Comparison of ENCODE assay signal across 21 mouse cellular contexts in genomic region chr11:106061311-106061710, GRCm38 (mm10). TPM values are rescaled to one million over a fixed set of nuclear protein-coding genes. Genes with fewer than 3 reads are reported as not detected.
DNase-seq lines count a peak whose midpoint lies in the region; ATAC-seq and TF ChIP-seq lines count a peak whose summit lies in the region.
"Had no signal": no experiment of that assay in that cellular context is flagged by ENCODE, and none has a peak within 500 bp of the region (broad histone marks: within the 10 kb centered on the region; RNA-seq: fewer than 3 reads in every experiment).

No protein-coding gene starts in this region.

- no peaks in the 10 kb centered on the region for H3K9me3 ChIP-seq in embryonic facial prominence, embryonic 13.5 days
- no peaks in the 10 kb centered on the region for H3K9me3 ChIP-seq in embryonic facial prominence, embryonic 10.5 days
- H3K9me3 ChIP-seq in forebrain, embryonic 15.5 days = no peaks in the 10 kb centered on the region
- H3K9me3 ChIP-seq: embryonic facial prominence, embryonic 15.5 days; forebrain, embryonic 13.5 days; G1E had no signal

- TF ChIP-seq CTCF in embryonic fibroblast, embryonic 13.5 days (IDR thresholded peaks at IDR 0.05; ENCODE audit: borderline replicate concordance, insufficient read depth, low read length) = no peak

- H3K4me3 ChIP-seq in embryonic facial prominence, embryonic 13.5 days = no peak overlapping the region
- H3K4me3 ChIP-seq in embryonic facial prominence, embryonic 10.5 days = no peak overlapping the region
- no peak overlapping the region for H3K4me3 ChIP-seq in embryonic fibroblast, embryonic 13.5 days (ENCODE audit: insufficient read depth, low read length)
- H3K4me3 ChIP-seq in forebrain, embryonic 15.5 days = no peak overlapping the region
- H3K4me3 ChIP-seq: embryonic facial prominence, embryonic 15.5 days; forebrain, embryonic 13.5 days had no signal

- H3K9ac ChIP-seq in embryonic facial prominence, embryonic 13.5 days = no peak overlapping the region
- H3K9ac ChIP-seq in forebrain, embryonic 15.5 days (replicated peaks) = no peak overlapping the region
- H3K9ac ChIP-seq: embryonic facial prominence, embryonic 15.5 days; forebrain, embryonic 13.5 days had no signal

- H3K4me1 ChIP-seq in embryonic facial prominence, embryonic 13.5 days = no peaks in the 10 kb centered on the region
- H3K4me1 ChIP-seq in embryonic facial prominence, embryonic 10.5 days = no peaks in the 10 kb centered on the region
- no peaks in the 10 kb centered on the region for H3K4me1 ChIP-seq in embryonic fibroblast, embryonic 13.5 days (ENCODE audit: control insufficient read depth, insufficient read depth, low read length)
- H3K4me1 ChIP-seq in forebrain, embryonic 15.5 days = peaks cover 1% of the 10 kb centered on the region
- H3K4me1 ChIP-seq: embryonic facial prominence, embryonic 15.5 days had no signal

- no peak for DNase-seq in embryonic facial prominence, embryonic 10.5 days (ENCODE audit: low spot score)
- peak; percentile 85 for DNase-seq in NIH3T3 (ENCODE audit: low read depth)
- no peak for DNase-seq in cerebellum, postnatal 36 days
- DNase-seq: adrenal gland, adult 2 months; adrenal gland, postnatal 10 days; adrenal gland, postnatal 25 days; B cell, adult 2 months; cerebellum, adult 11 months; cerebellum, adult 18-20 months; cerebellum, adult 8-10 months; cerebellum, adult 9-11 months; cerebellum, postnatal 14 days had no signal

- no peak for TF ChIP-seq POLR2A in embryonic fibroblast, embryonic 13.5 days (IDR thresholded peaks at IDR 0.05; ENCODE audit: low read depth, low read length)

- 62% methylated on average over 1 of the region's 1 CpGs for WGBS in embryonic facial prominence, embryonic 13.5 days
- WGBS in embryonic facial prominence, embryonic 10.5 days = 93% methylated on average over 1 of the region's 1 CpGs
- 90% methylated on average over 1 of the region's 1 CpGs for WGBS in forebrain, embryonic 15.5 days

- no peak overlapping the region for H3K4me2 ChIP-seq in embryonic facial prominence, embryonic 13.5 days
- no peak overlapping the region for H3K4me2 ChIP-seq in forebrain, embryonic 15.5 days (replicated peaks)
- H3K4me2 ChIP-seq: embryonic facial prominence, embryonic 15.5 days; forebrain, embryonic 13.5 days had no signal

- H3K27me3 ChIP-seq in embryonic facial prominence, embryonic 13.5 days = no peaks in the 10 kb centered on the region
- H3K27me3 ChIP-seq in embryonic facial prominence, embryonic 10.5 days (replicated peaks; ENCODE audit: low read depth, poor library complexity, severe bottlenecking) = no peaks in the 10 kb centered on the region
- H3K27me3 ChIP-seq in forebrain, embryonic 15.5 days = no peaks in the 10 kb centered on the region
- H3K27me3 ChIP-seq: CH12.LX; embryonic facial prominence, embryonic 15.5 days; forebrain, embryonic 13.5 days had no signal

- peaks cover 39% of the 10 kb centered on the region for H3K36me3 ChIP-seq in embryonic facial prominence, embryonic 13.5 days
- peaks cover 40% of the 10 kb centered on the region for H3K36me3 ChIP-seq in embryonic facial prominence, embryonic 10.5 days (replicated peaks)
- peaks cover 39% of the 10 kb centered on the region for H3K36me3 ChIP-seq in forebrain, embryonic 15.5 days

- no peak for ATAC-seq in embryonic facial prominence, embryonic 13.5 days (ENCODE audit: insufficient number of reproducible peaks, insufficient read depth, low FRiP score, low TSS enrichment, low read depth)
- no peak for ATAC-seq in forebrain, embryonic 15.5 days (replicated peaks)
- ATAC-seq: CD4-positive, CD25-positive, alpha-beta regulatory T cell, adult 4 months; forebrain, embryonic 13.5 days; forebrain, embryonic 16.5 days had no signal

- peak overlapping the region; percentile 33; the same call in 1 of the 2 replicates for H3K27ac ChIP-seq in embryonic facial prominence, embryonic 13.5 days
- no peak overlapping the region for H3K27ac ChIP-seq in embryonic facial prominence, embryonic 10.5 days (replicated peaks)
- H3K27ac ChIP-seq in embryonic fibroblast, embryonic 13.5 days (ENCODE audit: insufficient read depth, low read length) = peak overlapping the region; percentile 8; the same call in 1 of the 2 replicates
- H3K27ac ChIP-seq in forebrain, embryonic 15.5 days (replicated peaks) = no peak overlapping the region
- H3K27ac ChIP-seq: embryonic facial prominence, embryonic 15.5 days; forebrain, embryonic 13.5 days had no signal

RNA-seq across cellular contexts. Expression of gene Taco1, which starts 4.5 kb away (rescaled TPM):
- 10.2 and 10.8 TPM in 2 replicates for polyA plus RNA-seq in embryonic facial prominence, embryonic 13.5 days (2015; fragmentation: Nextera tagmentation; extraction: Ambion mirVana)
- 12.7 and 13.8 TPM in 2 replicates for polyA plus RNA-seq in embryonic facial prominence, embryonic 10.5 days (2016; fragmentation: Nextera tagmentation; extraction: Ambion mirVana)
- 9.5 and 10.3 TPM in 2 replicates for polyA plus RNA-seq in embryonic fibroblast, embryonic 13.5 days (2011; ENCODE audit: insufficient read length, low read depth, missing spikeins)
- 7.2 and 7.3 TPM in 2 replicates for polyA plus RNA-seq in forebrain, embryonic 15.5 days (2015; fragmentation: Nextera tagmentation; extraction: Ambion mirVana)

RNA-seq across cellular contexts. Expression of gene Map3k3, which starts 23.1 kb away (rescaled TPM):
- polyA plus RNA-seq in embryonic facial prominence, embryonic 13.5 days (2015; fragmentation: Nextera tagmentation; extraction: Ambion mirVana) = 25.1 and 25.6 TPM in 2 replicates
- polyA plus RNA-seq in embryonic facial prominence, embryonic 10.5 days (2016; fragmentation: Nextera tagmentation; extraction: Ambion mirVana) = 20.9 and 23.9 TPM in 2 replicates
- polyA plus RNA-seq in embryonic fibroblast, embryonic 13.5 days (2011; ENCODE audit: insufficient read length, low read depth, missing spikeins) = 40.0 and 41.1 TPM in 2 replicates
- 14.2 TPM in 2 replicates for polyA plus RNA-seq in forebrain, embryonic 15.5 days (2015; fragmentation: Nextera tagmentation; extraction: Ambion mirVana)

RNA-seq across cellular contexts. Expression of gene Dcaf7, which starts 24.6 kb away (rescaled TPM):
- polyA plus RNA-seq in embryonic facial prominence, embryonic 13.5 days (2015; fragmentation: Nextera tagmentation; extraction: Ambion mirVana) = 71.3 and 74.6 TPM in 2 replicates
- 91.2 and 93.4 TPM in 2 replicates for polyA plus RNA-seq in embryonic facial prominence, embryonic 10.5 days (2016; fragmentation: Nextera tagmentation; extraction: Ambion mirVana)
- 55.8 and 60.0 TPM in 2 replicates for polyA plus RNA-seq in embryonic fibroblast, embryonic 13.5 days (2011; ENCODE audit: insufficient read length, low read depth, missing spikeins)
- polyA plus RNA-seq in forebrain, embryonic 15.5 days (2015; fragmentation: Nextera tagmentation; extraction: Ambion mirVana) = 118 and 120 TPM in 2 replicates

RNA-seq across cellular contexts. Expression of gene Kcnh6, which starts 53.4 kb away (rescaled TPM):
- 0.31 and 0.70 TPM in 2 replicates for polyA plus RNA-seq in embryonic facial prominence, embryonic 13.5 days (2015; fragmentation: Nextera tagmentation; extraction: Ambion mirVana)
- polyA plus RNA-seq in embryonic facial prominence, embryonic 10.5 days (2016; fragmentation: Nextera tagmentation; extraction: Ambion mirVana) = 0.30 and 0.48 TPM in 2 replicates
- polyA plus RNA-seq in embryonic fibroblast, embryonic 13.5 days (2011; ENCODE audit: insufficient read length, low read depth, missing spikeins) = not detected in 2 replicates
- polyA plus RNA-seq in forebrain, embryonic 15.5 days (2015; fragmentation: Nextera tagmentation; extraction: Ambion mirVana) = 0.57 and 0.59 TPM in 2 replicates
- polyA plus RNA-seq: G1E had no signal

Comparison
In these comparisons a context has a peak if more than half of its experiments do, and no peak if none do; other contexts are left out.
1. H3K27ac ChIP-seq: peak in embryonic facial prominence, embryonic 13.5 days (single experiment) and embryonic fibroblast, embryonic 13.5 days (single experiment); none in embryonic facial prominence, embryonic 10.5 days (single experiment) and forebrain, embryonic 15.5 days (single experiment).